Mouse (Mus musculus): Measurements from ENCODE around the gene Zdhhc15. TPM values are rescaled to one million over a fixed set of nuclear protein-coding genes. Genes with fewer than 3 reads are reported as not detected.

Zdhhc15 gene
- polyA plus RNA-seq, 3 experiments from 2014 or later: 7.1 to 10.8 (median 7.7) TPM

Other genes with a start within 250 kb of the Zdhhc15 start
- gene Uprt, start 188.2 kb downstream of the Zdhhc15 start, polyA plus RNA-seq (2017; shearing (Covaris generic)): 1 to 10 TPM; 2.0 to 3.7 (median 3.0) TPM
- under 1 TPM in 2 of 3 experiments, not detected in 1; 0.24 to 0.25 TPM for gene Magee2, start 186.2 kb upstream of the Zdhhc15 start, polyA plus RNA-seq (2017; shearing (Covaris generic))